Mouse (Mus musculus) neural tube, embryonic 12.5 days (tissue): ENCODE data around the gene Ube2dnl1. TPM values are rescaled to one million over a fixed set of nuclear protein-coding genes. Genes with fewer than 3 reads are reported as not detected.

Experiments
- ATAC-seq: fragments of 200-750 bp; cut with Nextera tagmentation; 2 replicates; pipeline ENCODE4 v1.8.0; 2017; ENCODE audit warnings: low read depth, mild to moderate bottlenecking, moderate TSS enrichment, moderate library complexity; ENCODE audit not compliant: low FRiP score
- H3K27ac ChIP-seq: fragments of 300-500 bp; sonication (generic); 2 replicates; pipeline ENCODE4 v1.5.1; 2016
- H3K27me3 ChIP-seq: fragments of 300-500 bp; sonication (generic); replicated peaks from 2 replicates; pipeline ENCODE4 v1.6.1; 2016; ENCODE audit warnings: mild to moderate bottlenecking
- H3K36me3 ChIP-seq: fragments of 300-500 bp; sonication (generic); 2 replicates; pipeline ENCODE4 v1.6.1; 2016; ENCODE audit warnings: mild to moderate bottlenecking
- H3K4me1 ChIP-seq: fragments of 300-500 bp; sonication (generic); 2 replicates; pipeline ENCODE4 v1.6.1; 2016
- H3K4me2 ChIP-seq: fragments of 300-500 bp; sonication (generic); replicated peaks from 2 replicates; pipeline ENCODE4 v1.6.1; 2016; ENCODE audit warnings: mild to moderate bottlenecking
- H3K4me3 ChIP-seq: fragments of 300-500 bp; sonication (generic); 2 replicates; pipeline ENCODE4 v1.5.1; 2016
- H3K9ac ChIP-seq: fragments of 300-500 bp; sonication (generic); 2 replicates; pipeline ENCODE4 v1.6.1; 2016; ENCODE audit warnings: mild to moderate bottlenecking
- H3K9me3 ChIP-seq: fragments of 300-500 bp; sonication (generic); 2 replicates; pipeline ENCODE4 v1.6.1; 2016; ENCODE audit warnings: mild to moderate bottlenecking
- WGBS: fragments of 180-500 bp; shearing (Covaris S2); methylation state at CpG from one replicate; pipeline ENCODE4 v1.1.7; 2016; 5-methylcytosine and 5-hydroxymethylcytosine counted together
- polyA plus RNA-seq: library from polyadenylated mRNA; unstranded; fragments of >200 nt; fragmentation: Nextera tagmentation; extraction: Ambion mirVana; gene quantifications from 2 replicates; pipeline ENCODE4 v1.2.1, GENCODE M21; 2016

Gene Ube2dnl1
- polyA plus RNA-seq = not detected in 2 replicates

GRCm38 (mm10) chrX:114904712-114905111 lies at the start of gene Ube2dnl1:
Ube2dnl1 (plus strand) TSS chrX:114905012.
- no peaks in the 10 kb centered on the region for H3K27me3 ChIP-seq
- no peak within 1 kb of the TSS for H3K9ac ChIP-seq
- no peak within 1 kb of the TSS for H3K4me3 ChIP-seq
- WGBS = 74% methylated on average over 5 of the region's 5 CpGs
- ATAC-seq = no peak
- H3K4me2 ChIP-seq = no peak within 1 kb of the TSS
- H3K27ac ChIP-seq = no peak within 1 kb of the TSS
- H3K4me1 ChIP-seq = no peaks in the 10 kb centered on the region
- no peaks in the 10 kb centered on the region for H3K36me3 ChIP-seq
- H3K9me3 ChIP-seq = no peaks in the 10 kb centered on the region

GRCm38 (mm10) chrX:114895489-114895888 lies 9.3 kb upstream of the Ube2dnl1 start:
- H3K9me3 ChIP-seq = no peaks in the 10 kb centered on the region
- no peak overlapping the region for H3K9ac ChIP-seq
- no peak overlapping the region for H3K27ac ChIP-seq
- no peak for ATAC-seq
- no peaks in the 10 kb centered on the region for H3K27me3 ChIP-seq
- H3K4me3 ChIP-seq = no peak overlapping the region
- H3K4me2 ChIP-seq = no peak overlapping the region
- no peaks in the 10 kb centered on the region for H3K36me3 ChIP-seq
- H3K4me1 ChIP-seq = no peaks in the 10 kb centered on the region

GRCm38 (mm10) chrX:114897506-114897905 lies 7.3 kb upstream of the Ube2dnl1 start:
- 87% methylated on average over 3 of the region's 3 CpGs for WGBS
- H3K4me3 ChIP-seq = no peak overlapping the region
- H3K4me1 ChIP-seq = no peaks in the 10 kb centered on the region
- H3K9ac ChIP-seq = no peak overlapping the region
- H3K4me2 ChIP-seq = no peak overlapping the region
- no peaks in the 10 kb centered on the region for H3K36me3 ChIP-seq
- ATAC-seq = no peak
- no peaks in the 10 kb centered on the region for H3K27me3 ChIP-seq
- H3K9me3 ChIP-seq = no peaks in the 10 kb centered on the region
- H3K27ac ChIP-seq = no peak overlapping the region

- no peaks in the 10 kb centered on the region for H3K9me3 ChIP-seq
- no peak for ATAC-seq
Measured at GRCm38 (mm10) chrX:114903391-114903790, 1.4 kb upstream of the Ube2dnl1 start.

GRCm38 (mm10) chrX:114907282-114907681 lies 2.5 kb downstream of the Ube2dnl1 start, which contains the start of gene Ube2dnl2:
Ube2dnl2 (plus strand) TSS chrX:114907582.
- 73% methylated on average over 1 of the region's 1 CpGs for WGBS
- no peaks in the 10 kb centered on the region for H3K4me1 ChIP-seq
- ATAC-seq = no peak
- no peaks in the 10 kb centered on the region for H3K27me3 ChIP-seq
- H3K4me2 ChIP-seq = no peak within 1 kb of the TSS
- no peaks in the 10 kb centered on the region for H3K36me3 ChIP-seq
- H3K27ac ChIP-seq = no peak within 1 kb of the TSS
- no peak within 1 kb of the TSS for H3K4me3 ChIP-seq
- H3K9me3 ChIP-seq = no peaks in the 10 kb centered on the region
- H3K9ac ChIP-seq = no peak within 1 kb of the TSS

More at GRCm38 (mm10) chrX:114903391-114903790, 1.4 kb upstream of the Ube2dnl1 start:
- no peak overlapping the region for H3K4me2 ChIP-seq
- H3K9ac ChIP-seq = no peak overlapping the region
- no peaks in the 10 kb centered on the region for H3K36me3 ChIP-seq
- no peak overlapping the region for H3K27ac ChIP-seq
- H3K4me3 ChIP-seq = no peak overlapping the region
- H3K4me1 ChIP-seq = no peaks in the 10 kb centered on the region
- no peaks in the 10 kb centered on the region for H3K27me3 ChIP-seq

GRCm38 (mm10) chrX:114955066-114955465 lies 50.3 kb downstream of the Ube2dnl1 start:
- no peak for ATAC-seq
- no peak overlapping the region for H3K4me3 ChIP-seq
- H3K27ac ChIP-seq = no peak overlapping the region
- no peak overlapping the region for H3K9ac ChIP-seq
- no peak overlapping the region for H3K4me2 ChIP-seq
- H3K36me3 ChIP-seq = no peaks in the 10 kb centered on the region
- H3K9me3 ChIP-seq = no peaks in the 10 kb centered on the region
- no peaks in the 10 kb centered on the region for H3K27me3 ChIP-seq
- no peaks in the 10 kb centered on the region for H3K4me1 ChIP-seq
- WGBS = 36% methylated on average over 1 of the region's 1 CpGs

Other genes starting within 250 kb of the Ube2dnl1 start
- not detected in 2 replicates for gene Ube2dnl2, start 2.6 kb downstream of the Ube2dnl1 start, polyA plus RNA-seq